Mouse (Mus musculus) bone marrow macrophage, adult 2 months (primary cell): ENCODE data around the gene Slc6a18.

ENCODE experiments used
- CTCF ChIP-seq: IDR thresholded peaks from 2 replicates; pipeline ENCODE4 v1.5.1; 2012; ENCODE audit warnings: low read depth, mild to moderate bottlenecking, low read length, moderate library complexity
- POLR2A ChIP-seq: IDR thresholded peaks from 2 replicates; pipeline ENCODE4 v1.6.1; 2012; ENCODE audit warnings: mild to moderate bottlenecking, low read depth, low read length, borderline replicate concordance

GRCm38 (mm10) chr13:73711803-73712202, 34.0 kb upstream of the Slc6a18 start:
- TF ChIP-seq CTCF (no peak), POLR2A (no peak)
